Mouse (Mus musculus) bone marrow, adult 2 months (tissue): ENCODE data around the gene Scin.

ENCODE experiments used
- CTCF ChIP-seq: fragments of 200-500 bp; IDR thresholded peaks from 2 replicates; pipeline ENCODE4 v1.5.1; 2011; ENCODE audit warnings: low read length, control low read depth; ENCODE audit not compliant: control insufficient read depth, insufficient read depth
- POLR2A ChIP-seq: fragments of 200-500 bp; IDR thresholded peaks from 2 replicates; pipeline ENCODE4 v1.6.1; 2011; ENCODE audit warnings: low read depth, mild to moderate bottlenecking, control low read depth, low read length, borderline replicate concordance; ENCODE audit not compliant: control insufficient read depth

DNA sequence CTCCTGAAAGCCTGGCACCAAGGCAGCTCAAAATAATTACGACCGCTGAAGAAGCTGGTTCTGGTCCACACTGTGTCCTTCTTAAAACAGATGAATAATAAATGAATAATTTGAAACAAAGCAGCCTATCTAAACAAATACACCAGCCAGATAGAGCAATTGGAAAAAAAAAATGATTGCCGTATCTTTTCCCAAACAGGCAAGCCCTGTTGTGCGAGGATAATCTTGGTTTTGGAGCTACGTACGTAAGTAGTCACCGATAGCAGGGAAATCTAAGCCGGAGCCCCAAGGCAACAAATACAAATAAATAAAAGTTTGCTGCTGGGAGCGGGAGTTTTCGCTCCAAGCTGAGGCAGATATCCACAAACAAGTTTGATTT is 845 bp downstream of the Scin start:
- TF ChIP-seq POLR2A: no peak
- TF ChIP-seq CTCF: no peak
